16 mouse cellular contexts compared by ENCODE assay signal in the genomic region with DNA sequence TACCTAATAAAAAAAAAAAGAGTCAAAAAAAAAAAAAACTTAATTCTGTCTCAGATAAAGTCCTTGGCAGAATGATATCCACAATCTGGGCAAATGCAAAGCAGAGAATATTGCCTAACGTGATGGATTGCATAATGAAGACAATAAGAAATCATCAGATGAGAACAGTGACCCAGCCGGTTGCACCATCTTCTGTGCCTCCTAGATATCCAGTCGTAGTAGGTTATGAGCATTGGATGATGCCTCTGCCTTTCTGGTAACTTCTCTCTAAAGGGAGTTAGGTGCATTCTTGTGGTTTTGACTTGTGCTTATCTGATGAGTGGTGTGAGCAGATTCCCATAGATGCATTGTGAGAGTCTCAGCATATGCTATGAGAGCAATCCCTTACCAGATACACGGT.
DNase-seq lines count a peak whose midpoint lies in the region; ATAC-seq lines count a peak whose summit lies in the region.
"Had no signal": no experiment of that assay in that cellular context is flagged by ENCODE, and none has a peak within 500 bp of the region (broad histone marks: within the 10 kb centered on the region; RNA-seq: fewer than 3 reads in every experiment).

No protein-coding gene starts in this region.

- DNase-seq in adrenal gland, adult 8-10 months = peak; percentile 11
- no peak for DNase-seq in adrenal gland, adult 18-20 months (ENCODE audit: low spot score in 2 of 2)
- DNase-seq in lung, postnatal 36 days = peak; percentile 62
- DNase-seq in lung, postnatal 14 days = no peak
- DNase-seq in retina, embryonic 14.5 days (ENCODE audit: low spot score) = no peak
- no peak for DNase-seq in spleen, postnatal 14 days (ENCODE audit: low spot score in 2 of 2)
- no peak for DNase-seq in left cerebral cortex, postnatal 4 days
- DNase-seq: cerebellum, adult 2 months; forebrain, postnatal 0 days; kidney, adult 11 months; lung, adult 18-20 months; thymus, adult 18-20 months had no signal

- peak; percentile 95 for ATAC-seq in granulocyte monocyte progenitor cell, adult 5-6 weeks (replicated peaks; ENCODE audit: poor library complexity, severe bottlenecking)
- ATAC-seq: activated CD4-positive, CD25-positive, alpha-beta regulatory T cell, adult 4 months; forebrain, postnatal 0 days; hindbrain, postnatal 0 days; Patski had no signal

- intact Hi-C loops in left cerebral cortex, postnatal 4 days (cut with DNase I) = no loop called here

Comparison
In these comparisons a context has a peak if more than half of its experiments do, and no peak if none do; other contexts are left out.
1. DNase-seq: peak in adrenal gland, adult 8-10 months (single experiment) and lung, postnatal 36 days (single experiment); none in adrenal gland, adult 18-20 months (0 of 2), lung, postnatal 14 days (single experiment), retina, embryonic 14.5 days (single experiment), spleen, postnatal 14 days (0 of 2) and left cerebral cortex, postnatal 4 days (single experiment).